Mouse (Mus musculus) gastrocnemius, postnatal 10 days (tissue): ENCODE measurements around the gene C2cd2. TPM values are rescaled to one million over a fixed set of nuclear protein-coding genes. Genes with fewer than 3 reads are reported as not detected.
A peak's percentile ranks its signal among the peaks of the same experiment; 100 is the strongest.
"Not testable (repeated sequence)": the region's sequence is repeated elsewhere in the genome, so short reads cannot be mapped to it uniquely, and the experiment has no call there.

Source experiments
- DNase-seq: peaks from one replicate; pipeline ENCODE4 v3.0.0; 2021; ENCODE audit warnings: mixed read lengths
- long read RNA-seq, 2 experiments: library from polyadenylated mRNA; stranded (forward); transcript quantifications; one replicate each; pipeline ENCODE4 v2.0.0; 2021
- total RNA-seq, 2 experiments: library from RNA; stranded (reverse); gene quantifications; 2 replicates each; pipeline ENCODE4 v1.2.3; 2021

Gene C2cd2
- total RNA-seq: 10 to 100 TPM; 61.8 to 72.8 TPM
- long read RNA-seq, experiment 1, full-length matches to known transcripts: 33 of 101 reads
- long read RNA-seq, experiment 1, partial matches to known transcripts: 7 of 101 reads
- long read RNA-seq, experiment 1, other reads (novel, unspliced or antisense): 61 of 101 reads
- long read RNA-seq, experiment 2, full-length matches to known transcripts: 26 of 90 reads
- long read RNA-seq, experiment 2, partial matches to known transcripts: 12 of 90 reads
- long read RNA-seq, experiment 2, other reads (novel, unspliced or antisense): 52 of 90 reads

GRCm38 (mm10) chr16:97962151-97962948 lies at the start of gene C2cd2, which contains the start of gene Zbtb21:
TSS of gene C2cd2 (minus strand) at chr16:97962598.
TSS of gene Zbtb21 (minus strand) at chr16:97962622.
- peak; percentile 97 for DNase-seq

- not testable (repeated sequence) for DNase-seq
Observed at GRCm38 (mm10) chr16:97997383-97997731, 35.0 kb upstream of the C2cd2 start.

GRCm38 (mm10) chr16:97996616-97997382 lies 34.4 kb upstream of the C2cd2 start, which contains the start of gene B230307C23Rik:
TSS of gene B230307C23Rik (plus strand) at chr16:97997315.
- peak; percentile 74 for DNase-seq

- DNase-seq: no peak
Observed at GRCm38 (mm10) chr16:97995849-97996615, 33.6 kb upstream of the C2cd2 start.

GRCm38 (mm10) chr16:97992477-97992876 lies 30.1 kb upstream of the C2cd2 start:
- DNase-seq: not testable (repeated sequence)

GRCm38 (mm10) chr16:97991517-97991916 lies 29.1 kb upstream of the C2cd2 start:
- no peak for DNase-seq

GRCm38 (mm10) chr16:97984589-97984988 lies 22.2 kb upstream of the C2cd2 start:
- DNase-seq: no peak

- DNase-seq: no peak
Observed at GRCm38 (mm10) chr16:97981362-97981761, 19.0 kb upstream of the C2cd2 start.

- no peak for DNase-seq
Observed at GRCm38 (mm10) chr16:97977722-97978121, 15.3 kb upstream of the C2cd2 start.

- DNase-seq: no peak
Observed at GRCm38 (mm10) chr16:97977277-97977676, 14.9 kb upstream of the C2cd2 start.

- no peak for DNase-seq
Observed at GRCm38 (mm10) chr16:97963956-97964540, 1.6 kb upstream of the C2cd2 start.

GRCm38 (mm10) chr16:97961381-97962150 lies 832 bp downstream of the C2cd2 start:
- no peak for DNase-seq

- DNase-seq: no peak
Observed at GRCm38 (mm10) chr16:97960348-97960747, 2.0 kb downstream of the C2cd2 start.

- no peak for DNase-seq
Observed at GRCm38 (mm10) chr16:97958401-97958973, 3.9 kb downstream of the C2cd2 start.

GRCm38 (mm10) chr16:97957626-97958025 lies 4.8 kb downstream of the C2cd2 start:
- DNase-seq: no peak

- no peak for DNase-seq
Observed at GRCm38 (mm10) chr16:97956011-97956410, 6.4 kb downstream of the C2cd2 start.

- DNase-seq: no peak
Observed at GRCm38 (mm10) chr16:97953300-97953699, 9.1 kb downstream of the C2cd2 start.

GRCm38 (mm10) chr16:97952801-97953200 lies 9.6 kb downstream of the C2cd2 start:
- no peak for DNase-seq

- no peak for DNase-seq
Observed at GRCm38 (mm10) chr16:97952371-97952770, 10.0 kb downstream of the C2cd2 start.

GRCm38 (mm10) chr16:97950061-97950460 lies 12.3 kb downstream of the C2cd2 start:
- DNase-seq: no peak
